Mouse (Mus musculus) CH12.LX (cell line): ENCODE data around the gene Ntng1.

Experiments
- CTCF ChIP-seq, 2 experiments: IDR thresholded peaks in 1 of 2; conservative IDR thresholded peaks in 1 of 2; 2 replicates each; pipeline ENCODE4 v1.5.1; 2011 to 2012; ENCODE audit warnings: low read depth in 2 of 2, low read length in 2 of 2, improper control_type of control experiment in 1 of 2, inconsistent platforms in 1 of 2, mild to moderate bottlenecking in 1 of 2, moderate library complexity in 1 of 2
- KAT2A ChIP-seq: IDR thresholded peaks from 2 replicates; pipeline ENCODE4 v1.6.1; 2012; ENCODE audit warnings: low read length, improper control_type of control experiment, inconsistent platforms; ENCODE audit not compliant: insufficient replicate concordance
- MAZ ChIP-seq: IDR thresholded peaks from 2 replicates; pipeline ENCODE4 v1.6.1; 2012; ENCODE audit warnings: low read depth, mild to moderate bottlenecking, inconsistent platforms, low read length, improper control_type of control experiment, moderate library complexity
- RAD21 ChIP-seq: IDR thresholded peaks from 2 replicates; pipeline ENCODE4 v1.6.1; 2011; ENCODE audit warnings: low read depth, mild to moderate bottlenecking, low read length, improper control_type of control experiment, moderate library complexity

- no peak for TF ChIP-seq KAT2A
- no peak for TF ChIP-seq CTCF (conservative IDR thresholded peaks at IDR 0.05 in 1 of 2, IDR thresholded peaks at IDR 0.05 in 1 of 2; ENCODE audit: low read depth in 2 of 2, low read length in 2 of 2)
- TF ChIP-seq MAZ: no peak
- no peak for TF ChIP-seq RAD21
These were observed 211.6 kb downstream of the Ntng1 start for GRCm38 (mm10) chr3:109932261-109932660.
